Mouse (Mus musculus): ENCODE measurements at regions not wholly inside any gene's neighbourhood (a gene's known extent, or its start where the extent isn't known, plus 50 kb on each side); places are given as distances from the start of the nearest gene placed in this dataset.

DNA sequence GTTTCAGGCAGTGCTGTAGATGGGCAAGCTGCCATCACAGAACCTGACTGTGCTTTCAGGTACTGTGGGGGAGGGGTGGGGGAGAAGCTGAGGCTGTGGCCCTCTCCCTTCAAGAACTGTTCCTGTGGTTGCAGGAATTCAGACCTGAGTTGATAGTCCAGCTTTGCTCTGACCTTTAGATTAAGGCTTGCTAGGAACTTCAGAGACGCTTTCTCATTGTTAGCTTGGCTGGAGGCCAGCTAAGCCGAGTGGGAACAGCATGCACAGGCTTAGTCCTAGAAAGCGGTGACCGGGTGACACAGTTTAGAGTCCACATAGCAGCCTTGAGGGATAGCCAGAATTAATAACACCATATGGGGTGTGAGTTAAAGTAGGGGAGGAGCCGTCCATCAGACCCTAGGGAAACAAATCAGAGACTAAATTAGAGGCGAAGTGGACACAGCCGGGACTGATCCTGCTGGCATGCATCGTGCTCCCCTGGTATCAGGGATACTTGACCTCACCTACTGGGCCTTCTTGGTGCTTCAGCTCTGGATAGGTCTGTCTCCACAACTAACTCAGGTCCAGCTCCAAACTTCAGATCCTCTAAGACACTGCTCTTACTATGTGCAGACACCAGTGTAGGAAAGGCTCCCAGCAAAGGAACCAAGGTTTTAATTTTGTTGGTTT, 175.7 kb upstream of the Lcorl start:
- TF ChIP-seq CTCF (IDR thresholded peaks at IDR 0.05; ENCODE audit: low read depth, low read length) (no peak), POLR2A (IDR thresholded peaks at IDR 0.05; ENCODE audit: borderline replicate concordance, low read depth, low read length) (no peak)
- H3K27ac ChIP-seq (ENCODE audit: insufficient read depth, low read depth, low read length) = no peak overlapping the region
- no peak overlapping the region for H3K4me3 ChIP-seq (ENCODE audit: insufficient read depth, low read length)
- H3K4me1 ChIP-seq (ENCODE audit: control insufficient read depth, insufficient read depth, low read length) = no peaks in the 10 kb centered on the region

DNA sequence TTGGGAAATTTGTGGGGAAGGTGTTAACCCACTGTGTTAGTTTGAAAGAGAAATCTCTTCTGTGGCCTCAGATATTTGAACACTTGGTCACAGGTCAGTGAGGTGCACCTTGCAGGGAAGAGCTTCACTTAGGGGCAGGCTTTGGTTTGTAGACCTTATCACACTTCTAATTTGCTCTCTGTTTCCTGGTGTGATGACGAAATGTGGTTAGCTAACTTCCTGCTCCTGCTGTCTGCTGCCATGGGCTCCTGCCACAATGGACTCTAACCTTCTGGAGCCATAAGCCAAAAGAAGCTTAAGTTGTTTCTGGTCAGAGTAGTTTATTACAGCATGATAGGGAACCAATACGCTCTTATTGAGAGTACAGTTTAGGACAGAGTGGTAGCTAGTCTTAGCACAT, 174.8 kb upstream of the Lcorl start:
- TF ChIP-seq POLR2A (IDR thresholded peaks at IDR 0.05; ENCODE audit: borderline replicate concordance, low read depth, low read length) (no peak), CTCF (IDR thresholded peaks at IDR 0.05; ENCODE audit: low read depth, low read length) (no peak)
- Histone ChIP-seq H3K4me3 (ENCODE audit: insufficient read depth, low read length) (no peak overlapping the region), H3K4me1 (ENCODE audit: control insufficient read depth, insufficient read depth, low read length) (no peaks in the 10 kb centered on the region), H3K27ac (ENCODE audit: insufficient read depth, low read depth, low read length) (no peak overlapping the region)

DNA sequence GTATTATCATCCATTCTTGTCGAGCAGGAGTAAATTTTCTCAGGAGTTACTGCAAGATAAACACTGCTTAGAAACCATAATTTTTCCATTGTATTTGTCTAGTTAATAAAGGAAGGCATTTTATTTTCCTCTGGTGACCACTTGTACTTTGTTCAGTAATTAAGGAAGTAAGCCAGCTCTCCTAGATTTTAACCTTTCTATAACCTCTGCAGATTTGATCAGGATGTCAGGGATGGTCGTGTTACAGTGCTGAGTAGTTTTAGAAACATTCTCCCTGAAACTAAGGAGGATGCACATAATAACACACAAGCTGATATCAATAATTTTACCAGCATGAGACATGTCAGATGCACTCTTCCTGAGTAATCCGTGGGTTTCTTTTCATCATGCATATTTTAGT, 166.7 kb upstream of the Lcorl start:
- Histone ChIP-seq H3K4me3 (ENCODE audit: insufficient read depth, low read length) (no peak overlapping the region), H3K27ac (ENCODE audit: insufficient read depth, low read depth, low read length) (no peak overlapping the region), H3K4me1 (ENCODE audit: control insufficient read depth, insufficient read depth, low read length) (no peaks in the 10 kb centered on the region)
- TF ChIP-seq POLR2A (IDR thresholded peaks at IDR 0.05; ENCODE audit: borderline replicate concordance, low read depth, low read length) = no peak
- TF ChIP-seq CTCF (IDR thresholded peaks at IDR 0.05; ENCODE audit: low read depth, low read length) = no peak

DNA sequence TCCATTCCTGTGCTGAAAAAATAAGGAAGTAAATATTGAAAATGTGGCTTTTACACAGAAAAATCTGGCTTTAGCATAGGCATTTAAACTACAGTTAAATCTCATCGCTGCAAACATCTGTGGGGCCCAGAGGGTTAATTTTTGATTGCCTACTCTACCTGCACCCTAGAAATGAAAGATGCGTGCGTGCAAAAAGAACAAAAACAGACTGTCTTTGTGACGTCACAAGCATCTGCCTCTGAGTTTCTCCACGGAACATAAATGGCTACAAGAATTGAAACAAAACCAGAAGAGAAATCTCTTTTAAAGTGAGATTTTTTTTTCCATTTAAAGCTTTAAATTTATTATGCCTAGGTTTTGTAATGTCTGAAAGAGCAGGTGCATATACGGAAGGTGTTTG, 166.0 kb upstream of the Lcorl start:
- H3K4me3 ChIP-seq (ENCODE audit: insufficient read depth, low read length) = peak overlapping the region; percentile 20; the same call in 1 of the 2 replicates
- TF ChIP-seq CTCF (IDR thresholded peaks at IDR 0.05; ENCODE audit: low read depth, low read length) (no peak), POLR2A (IDR thresholded peaks at IDR 0.05; ENCODE audit: borderline replicate concordance, low read depth, low read length) (no peak)
- no peak overlapping the region for H3K27ac ChIP-seq (ENCODE audit: insufficient read depth, low read depth, low read length)
- no peaks in the 10 kb centered on the region for H3K4me1 ChIP-seq (ENCODE audit: control insufficient read depth, insufficient read depth, low read length)

DNA sequence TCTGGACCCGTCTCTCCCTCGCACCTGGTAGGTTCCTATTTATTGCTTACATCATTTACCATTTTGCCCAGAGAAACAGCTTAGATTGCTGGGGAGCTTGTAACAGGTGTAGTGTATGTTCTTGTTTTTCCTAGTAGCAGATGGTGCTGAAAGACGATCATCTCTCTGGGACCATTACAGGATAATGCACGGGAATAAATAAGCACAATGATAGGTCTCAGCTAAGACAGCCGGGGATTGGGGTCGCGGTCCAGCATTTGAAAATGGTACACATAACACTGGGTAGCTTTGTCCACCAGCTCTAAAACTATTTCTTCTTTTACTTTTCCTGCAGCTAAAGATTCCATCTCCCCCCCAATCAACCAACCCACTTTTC, 164.6 kb upstream of the Lcorl start:
- H3K4me3 ChIP-seq (ENCODE audit: insufficient read depth, low read length) = no peak overlapping the region
- TF ChIP-seq POLR2A (IDR thresholded peaks at IDR 0.05; ENCODE audit: borderline replicate concordance, low read depth, low read length) (no peak), CTCF (IDR thresholded peaks at IDR 0.05; ENCODE audit: low read depth, low read length) (no peak)

DNA sequence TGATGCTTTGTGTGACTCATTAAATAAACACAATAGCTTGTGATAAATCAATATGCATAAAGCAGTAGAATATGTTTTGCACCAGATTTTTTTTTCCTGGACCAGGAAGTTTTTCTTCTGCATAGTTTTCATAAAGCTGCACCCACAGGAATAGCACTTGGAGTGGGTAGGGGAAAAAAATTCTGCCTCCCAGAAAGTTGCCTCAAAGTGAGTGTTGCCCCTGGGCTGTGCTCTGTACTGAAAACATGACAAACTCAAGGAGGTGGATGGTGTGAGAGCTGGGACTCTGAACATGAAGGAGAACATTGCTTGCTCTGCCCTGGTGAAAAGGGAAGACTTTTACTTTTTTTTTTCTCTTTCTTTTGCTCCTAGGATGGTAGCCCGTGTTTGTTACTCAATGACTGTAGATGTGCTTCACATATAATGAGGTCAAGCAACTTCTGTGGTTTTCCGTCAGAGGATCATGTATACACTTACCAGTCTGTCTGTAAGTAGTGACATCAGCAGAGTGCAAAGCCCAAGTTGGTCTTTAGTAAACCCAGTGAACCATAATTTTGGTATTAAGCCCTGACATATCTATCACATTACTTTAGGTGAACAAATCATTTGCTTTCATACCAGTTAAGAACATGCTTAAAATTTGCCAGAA, 164.1 kb upstream of the Lcorl start:
- TF ChIP-seq POLR2A (IDR thresholded peaks at IDR 0.05; ENCODE audit: borderline replicate concordance, low read depth, low read length) = no peak
- no peak for TF ChIP-seq CTCF (IDR thresholded peaks at IDR 0.05; ENCODE audit: low read depth, low read length)
- Histone ChIP-seq H3K27ac (ENCODE audit: insufficient read depth, low read depth, low read length) (no peak overlapping the region), H3K4me3 (ENCODE audit: insufficient read depth, low read length) (no peak overlapping the region), H3K4me1 (ENCODE audit: control insufficient read depth, insufficient read depth, low read length) (no peaks in the 10 kb centered on the region)

More for the DNA sequence above, 164.6 kb upstream of the Lcorl start:
- H3K27ac ChIP-seq (ENCODE audit: insufficient read depth, low read depth, low read length) = no peak overlapping the region
- H3K4me1 ChIP-seq (ENCODE audit: control insufficient read depth, insufficient read depth, low read length) = no peaks in the 10 kb centered on the region

DNA sequence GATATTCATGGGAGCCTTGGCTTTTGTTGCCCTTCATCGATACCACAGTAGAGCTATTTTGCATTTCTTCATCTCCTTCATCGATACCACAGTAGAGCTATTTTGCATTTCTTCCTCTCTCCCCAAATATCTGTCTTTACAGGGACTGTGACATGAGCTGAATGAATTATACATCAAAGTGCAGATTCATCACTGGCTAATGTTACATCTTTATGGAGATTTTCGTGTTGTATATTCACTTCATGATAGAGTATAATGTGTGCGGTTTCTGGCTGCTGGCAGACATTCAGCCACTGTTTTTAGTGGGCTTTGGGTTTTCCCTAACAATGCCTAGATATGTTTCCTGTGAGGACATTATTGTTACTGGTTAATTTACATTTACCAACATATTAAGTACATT, 162.8 kb upstream of the Lcorl start:
- Histone ChIP-seq H3K4me1 (ENCODE audit: control insufficient read depth, insufficient read depth, low read length) (no peaks in the 10 kb centered on the region), H3K4me3 (ENCODE audit: insufficient read depth, low read length) (no peak overlapping the region), H3K27ac (ENCODE audit: insufficient read depth, low read depth, low read length) (no peak overlapping the region)
- TF ChIP-seq POLR2A (IDR thresholded peaks at IDR 0.05; ENCODE audit: borderline replicate concordance, low read depth, low read length) (no peak), CTCF (IDR thresholded peaks at IDR 0.05; ENCODE audit: low read depth, low read length) (no peak)

DNA sequence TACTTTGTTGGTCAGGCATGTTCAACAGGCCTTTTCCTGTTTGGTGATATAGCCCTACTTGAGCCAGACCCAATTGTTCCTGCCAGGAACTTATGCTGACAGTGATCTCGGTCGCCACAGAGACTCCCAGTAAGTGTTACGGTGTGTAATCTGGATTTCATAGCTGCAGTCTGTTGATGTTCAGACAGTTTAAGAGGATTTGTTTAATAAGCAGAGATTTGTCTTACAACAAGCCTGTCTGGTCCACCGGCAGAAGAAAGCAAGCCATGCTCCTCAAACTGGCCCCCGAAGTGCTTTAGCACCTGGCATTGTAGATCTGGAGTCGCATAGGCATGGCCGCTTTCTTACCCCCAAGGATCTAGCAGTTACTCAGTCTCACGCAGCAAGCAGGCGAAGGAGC, 150.0 kb upstream of the Lcorl start:
- no peak overlapping the region for H3K4me3 ChIP-seq (ENCODE audit: insufficient read depth, low read length)
- H3K4me1 ChIP-seq (ENCODE audit: control insufficient read depth, insufficient read depth, low read length) = no peaks in the 10 kb centered on the region
- no peak for TF ChIP-seq POLR2A (IDR thresholded peaks at IDR 0.05; ENCODE audit: borderline replicate concordance, low read depth, low read length)
- TF ChIP-seq CTCF (IDR thresholded peaks at IDR 0.05; ENCODE audit: low read depth, low read length) = no peak
- H3K27ac ChIP-seq (ENCODE audit: insufficient read depth, low read depth, low read length) = no peak overlapping the region

DNA sequence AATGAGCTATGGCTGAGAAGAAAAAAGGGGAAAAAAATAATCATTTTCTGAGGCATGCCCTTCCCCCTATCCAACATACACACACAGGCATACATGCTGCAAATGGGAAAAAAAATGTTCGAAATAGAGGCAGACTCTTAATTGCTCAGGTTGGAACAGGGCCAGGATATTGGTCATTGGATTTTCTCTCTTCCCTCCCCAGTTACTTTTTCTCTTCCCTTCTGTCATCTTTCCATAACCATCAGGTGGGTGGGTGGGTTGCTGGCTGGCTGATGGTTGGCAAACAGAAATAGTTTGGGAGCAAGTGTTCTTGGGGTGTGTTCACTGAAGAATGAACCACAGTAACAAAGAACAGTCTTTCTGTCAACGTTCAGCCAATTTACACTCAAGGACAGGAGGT, 149.3 kb upstream of the Lcorl start:
- Histone ChIP-seq H3K4me1 (ENCODE audit: control insufficient read depth, insufficient read depth, low read length) (no peaks in the 10 kb centered on the region), H3K27ac (ENCODE audit: insufficient read depth, low read depth, low read length) (no peak overlapping the region), H3K4me3 (ENCODE audit: insufficient read depth, low read length) (no peak overlapping the region)
- no peak for TF ChIP-seq CTCF (IDR thresholded peaks at IDR 0.05; ENCODE audit: low read depth, low read length)
- no peak for TF ChIP-seq POLR2A (IDR thresholded peaks at IDR 0.05; ENCODE audit: borderline replicate concordance, low read depth, low read length)

DNA sequence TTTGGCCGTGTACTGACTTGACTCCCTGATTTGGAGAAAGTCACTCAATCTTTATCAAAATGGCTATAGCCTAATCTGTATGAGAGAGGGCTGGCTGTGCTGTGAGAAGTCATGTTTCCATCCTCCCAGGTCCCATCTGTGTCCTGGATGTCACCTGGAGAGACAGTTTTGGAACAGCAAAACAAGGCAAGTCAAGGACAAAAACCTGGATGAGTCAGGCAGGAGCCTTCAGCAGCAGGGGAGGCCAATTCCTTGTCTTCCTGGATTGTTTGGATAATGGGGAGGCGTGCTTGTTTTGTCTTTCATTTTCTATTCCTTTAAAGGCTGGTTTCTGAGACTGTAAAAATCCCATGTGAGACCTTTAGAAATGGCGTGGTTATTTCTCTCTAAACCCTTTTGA, 148.8 kb upstream of the Lcorl start:
- Histone ChIP-seq H3K4me3 (ENCODE audit: insufficient read depth, low read length) (no peak overlapping the region), H3K27ac (ENCODE audit: insufficient read depth, low read depth, low read length) (no peak overlapping the region), H3K4me1 (ENCODE audit: control insufficient read depth, insufficient read depth, low read length) (no peaks in the 10 kb centered on the region)
- TF ChIP-seq POLR2A (IDR thresholded peaks at IDR 0.05; ENCODE audit: borderline replicate concordance, low read depth, low read length) (no peak), CTCF (IDR thresholded peaks at IDR 0.05; ENCODE audit: low read depth, low read length) (no peak)

Measured in bone marrow macrophage, adult 2 months (primary cell).